Mouse (Mus musculus): ENCODE data around the gene Pdgfc.

DNA sequence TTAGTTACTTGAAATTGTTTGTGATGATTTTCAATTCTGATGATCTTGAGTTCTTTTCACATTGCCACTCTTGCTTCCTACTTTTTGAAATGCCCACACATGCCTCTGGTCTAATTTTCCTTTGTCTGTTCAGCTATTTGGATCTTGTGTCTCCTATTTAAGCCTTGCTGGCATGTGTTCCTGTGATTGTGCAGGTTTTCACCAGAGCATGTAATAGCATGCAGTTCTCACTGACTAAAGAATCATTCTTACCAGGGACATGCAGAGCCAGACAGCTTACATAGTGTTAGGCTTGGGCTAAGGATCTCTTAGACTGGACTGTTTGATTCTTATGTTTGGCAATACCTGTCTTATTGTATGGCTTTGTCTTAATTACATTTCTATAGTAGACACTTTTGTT is 107.5 kb downstream of the Pdgfc start:
- no peak for TF ChIP-seq CTCF (conservative IDR thresholded peaks at IDR 0.05; ENCODE audit: insufficient read depth, insufficient read length, low read depth, low read length)
- no peak for TF ChIP-seq POLR2A (IDR thresholded peaks at IDR 0.05; ENCODE audit: low read depth, low read length)
